Mouse (Mus musculus): ENCODE measurements around the gene Ror1. TPM values are rescaled to one million over a fixed set of nuclear protein-coding genes. Genes with fewer than 3 reads are reported as not detected.

Gene Ror1
- total and polyA plus RNA-seq, 2 experiments from 2014 or later: 0.73 to 2.8 TPM

DNA sequence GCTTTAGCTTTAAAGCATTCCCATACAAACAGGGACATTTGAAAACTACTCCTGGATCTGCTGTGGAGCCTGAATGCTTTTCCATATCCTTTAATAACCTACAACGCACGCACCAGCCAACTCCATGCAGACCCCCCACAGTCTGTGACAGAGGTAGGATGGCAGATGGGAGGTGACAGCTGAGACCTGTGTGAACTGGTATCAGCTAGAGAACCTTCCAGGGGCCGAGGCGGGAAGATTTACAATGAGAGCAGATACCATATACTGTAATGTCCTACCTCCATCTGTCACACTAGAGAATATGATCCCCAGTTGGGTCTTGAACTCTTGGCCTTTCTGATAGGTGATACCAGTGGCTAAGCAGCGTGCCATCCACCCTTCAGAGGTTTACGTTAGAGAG lies 149.1 kb downstream of the Ror1 start:
- no peaks in the 10 kb centered on the region for H3K4me1 ChIP-seq (ENCODE audit: insufficient read depth, low read length)
- H3K27me3 ChIP-seq (ENCODE audit: insufficient read depth, low read length): no peaks in the 10 kb centered on the region
- H3K4me2 ChIP-seq (ENCODE audit: low read depth, low read length, poor library complexity, severe bottlenecking): no peak overlapping the region
- H3K36me3 ChIP-seq (ENCODE audit: insufficient read depth, low read length): no peaks in the 10 kb centered on the region
- no peak overlapping the region for H3K27ac ChIP-seq (ENCODE audit: low read depth, low read length)
- H3K9ac ChIP-seq (replicated peaks; ENCODE audit: low read length, poor library complexity, severe bottlenecking): no peak overlapping the region
- ATAC-seq (ENCODE audit: low FRiP score): no peak
- no peak overlapping the region for H3K4me3 ChIP-seq (ENCODE audit: low read depth, low read length)
- WGBS: 86% methylated on average over 6 of the region's 6 CpGs
- TF ChIP-seq CTCF (IDR thresholded peaks at IDR 0.05): no peak
- no peak for DNase-seq (ENCODE audit: low spot score)
- no peaks in the 10 kb centered on the region for H3K9me3 ChIP-seq (ENCODE audit: low read length)

DNA sequence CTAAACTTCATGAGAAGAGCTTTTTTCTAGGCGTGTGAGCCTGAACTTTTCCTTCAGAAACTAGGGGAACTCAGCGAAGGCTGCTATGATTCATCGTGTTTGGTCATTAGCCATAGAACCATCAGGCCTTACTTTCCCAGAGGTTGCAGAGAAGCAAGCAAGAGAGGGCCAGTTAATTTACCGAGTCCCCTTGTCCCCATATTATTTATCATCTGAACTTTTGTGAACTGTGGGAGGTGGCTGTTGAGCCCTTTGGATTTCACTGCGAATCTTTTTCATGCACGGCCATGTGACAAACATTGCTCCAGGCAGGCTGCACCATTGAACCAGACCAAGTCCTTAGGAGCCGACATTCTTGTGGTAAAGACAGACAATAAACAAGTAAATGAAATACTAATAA lies 152.2 kb downstream of the Ror1 start:
- no peaks in the 10 kb centered on the region for H3K27me3 ChIP-seq (ENCODE audit: insufficient read depth, low read length)
- no peak for ATAC-seq (ENCODE audit: low FRiP score)
- TF ChIP-seq CTCF (IDR thresholded peaks at IDR 0.05): no peak
- no peak overlapping the region for H3K27ac ChIP-seq (ENCODE audit: low read depth, low read length)
- no peaks in the 10 kb centered on the region for H3K36me3 ChIP-seq (ENCODE audit: insufficient read depth, low read length)
- no peak overlapping the region for H3K4me2 ChIP-seq (ENCODE audit: low read depth, low read length, poor library complexity, severe bottlenecking)
- H3K9ac ChIP-seq (replicated peaks; ENCODE audit: low read length, poor library complexity, severe bottlenecking): no peak overlapping the region
- 85% methylated on average over 7 of the region's 7 CpGs for WGBS
- no peak for DNase-seq (ENCODE audit: low spot score)
- no peak overlapping the region for H3K4me3 ChIP-seq (ENCODE audit: low read depth, low read length)
- H3K4me1 ChIP-seq (ENCODE audit: insufficient read depth, low read length): no peaks in the 10 kb centered on the region
- H3K9me3 ChIP-seq (ENCODE audit: low read length): no peaks in the 10 kb centered on the region

DNA sequence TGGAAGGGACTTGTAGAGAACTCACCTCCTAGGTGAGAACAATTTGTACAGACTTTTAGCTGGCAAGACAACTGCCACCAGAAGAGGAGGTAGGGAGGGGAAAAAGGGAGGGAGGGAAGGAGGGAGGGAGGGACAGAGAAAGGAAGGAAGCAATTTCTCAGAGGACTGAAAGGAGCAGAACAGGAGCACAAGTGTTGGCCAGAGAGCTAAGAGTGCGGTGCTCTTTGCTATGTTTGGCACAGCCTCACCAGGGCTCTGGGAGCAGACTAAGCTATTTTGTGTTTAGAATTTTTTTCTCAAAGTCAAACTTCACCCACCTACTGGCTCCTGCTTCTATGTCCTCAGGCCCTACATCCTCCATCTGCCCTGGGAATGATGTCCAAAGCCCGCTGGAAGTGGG lies 152.7 kb downstream of the Ror1 start:
- Histone ChIP-seq H3K4me3 (ENCODE audit: low read depth, low read length) (no peak overlapping the region), H3K36me3 (ENCODE audit: insufficient read depth, low read length) (no peaks in the 10 kb centered on the region), H3K9ac (replicated peaks; ENCODE audit: low read length, poor library complexity, severe bottlenecking) (no peak overlapping the region), H3K27ac (ENCODE audit: low read depth, low read length) (no peak overlapping the region), H3K4me1 (ENCODE audit: insufficient read depth, low read length) (no peaks in the 10 kb centered on the region), H3K4me2 (ENCODE audit: low read depth, low read length, poor library complexity, severe bottlenecking) (no peak overlapping the region), H3K27me3 (ENCODE audit: insufficient read depth, low read length) (no peaks in the 10 kb centered on the region), H3K9me3 (ENCODE audit: low read length) (no peaks in the 10 kb centered on the region)
- DNase-seq (ENCODE audit: low spot score) (no peak), ATAC-seq (ENCODE audit: low FRiP score) (no peak)
- TF ChIP-seq CTCF (IDR thresholded peaks at IDR 0.05): no peak
- WGBS: 93% methylated on average over 2 of the region's 2 CpGs

DNA sequence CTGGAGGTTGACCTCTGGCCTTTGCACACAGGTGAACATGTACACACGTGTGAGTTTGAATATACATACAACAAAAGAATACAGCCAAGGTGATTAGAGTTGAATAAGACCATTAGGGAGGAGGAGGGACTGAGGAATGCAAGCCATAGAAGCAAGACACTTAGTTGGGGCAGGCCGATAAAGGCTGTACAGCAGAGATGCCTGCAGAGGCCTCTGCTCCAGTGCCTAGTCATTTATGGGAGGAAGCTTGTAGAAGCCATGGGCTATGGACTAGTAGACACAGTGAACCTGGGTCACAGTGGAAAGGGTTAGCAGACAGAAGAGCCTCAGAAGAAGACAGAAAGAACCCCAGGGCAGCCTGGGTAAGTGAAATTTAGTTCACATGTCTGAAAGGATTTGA lies 155.7 kb downstream of the Ror1 start:
- WGBS: 77% methylated on average over 2 of the region's 2 CpGs
- no peak overlapping the region for H3K4me3 ChIP-seq (ENCODE audit: low read depth, low read length)
- DNase-seq (ENCODE audit: low spot score) (no peak), ATAC-seq (ENCODE audit: low FRiP score) (no peak)
- no peaks in the 10 kb centered on the region for H3K27me3 ChIP-seq (ENCODE audit: insufficient read depth, low read length)
- H3K9me3 ChIP-seq (ENCODE audit: low read length): no peaks in the 10 kb centered on the region
- H3K27ac ChIP-seq (ENCODE audit: low read depth, low read length): no peak overlapping the region
- H3K36me3 ChIP-seq (ENCODE audit: insufficient read depth, low read length): no peaks in the 10 kb centered on the region
- no peaks in the 10 kb centered on the region for H3K4me1 ChIP-seq (ENCODE audit: insufficient read depth, low read length)
- H3K9ac ChIP-seq (replicated peaks; ENCODE audit: low read length, poor library complexity, severe bottlenecking): no peak overlapping the region
- H3K4me2 ChIP-seq (ENCODE audit: low read depth, low read length, poor library complexity, severe bottlenecking): no peak overlapping the region
- TF ChIP-seq CTCF (IDR thresholded peaks at IDR 0.05): no peak

DNA sequence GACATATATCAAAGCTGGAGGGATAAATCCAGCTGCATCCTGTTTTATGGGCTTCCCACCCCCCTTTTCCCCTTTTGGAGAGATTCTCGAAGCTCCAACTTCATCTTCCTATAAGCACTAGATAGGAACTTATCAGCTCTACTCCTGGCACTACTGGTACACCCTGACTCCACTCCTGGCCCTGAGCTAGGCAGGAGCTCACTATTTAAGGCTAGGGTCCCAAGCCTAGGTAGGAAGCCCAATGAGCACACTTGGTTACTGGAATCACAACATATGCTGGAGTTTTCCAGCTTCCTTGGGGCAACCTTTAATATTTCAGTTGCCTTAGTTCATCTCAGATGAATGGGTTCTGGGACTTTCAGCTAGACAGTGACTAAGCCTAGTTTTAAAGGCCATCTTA lies 156.5 kb downstream of the Ror1 start:
- no peak for TF ChIP-seq CTCF (IDR thresholded peaks at IDR 0.05)
- Histone ChIP-seq H3K9me3 (ENCODE audit: low read length) (no peaks in the 10 kb centered on the region), H3K9ac (replicated peaks; ENCODE audit: low read length, poor library complexity, severe bottlenecking) (no peak overlapping the region), H3K4me2 (ENCODE audit: low read depth, low read length, poor library complexity, severe bottlenecking) (no peak overlapping the region), H3K36me3 (ENCODE audit: insufficient read depth, low read length) (no peaks in the 10 kb centered on the region), H3K27ac (ENCODE audit: low read depth, low read length) (no peak overlapping the region), H3K4me3 (ENCODE audit: low read depth, low read length) (no peak overlapping the region), H3K27me3 (ENCODE audit: insufficient read depth, low read length) (no peaks in the 10 kb centered on the region), H3K4me1 (ENCODE audit: insufficient read depth, low read length) (no peaks in the 10 kb centered on the region)
- WGBS: 72% methylated on average over 1 of the region's 1 CpGs
- DNase-seq (ENCODE audit: low spot score) (no peak), ATAC-seq (ENCODE audit: low FRiP score) (no peak)

DNA sequence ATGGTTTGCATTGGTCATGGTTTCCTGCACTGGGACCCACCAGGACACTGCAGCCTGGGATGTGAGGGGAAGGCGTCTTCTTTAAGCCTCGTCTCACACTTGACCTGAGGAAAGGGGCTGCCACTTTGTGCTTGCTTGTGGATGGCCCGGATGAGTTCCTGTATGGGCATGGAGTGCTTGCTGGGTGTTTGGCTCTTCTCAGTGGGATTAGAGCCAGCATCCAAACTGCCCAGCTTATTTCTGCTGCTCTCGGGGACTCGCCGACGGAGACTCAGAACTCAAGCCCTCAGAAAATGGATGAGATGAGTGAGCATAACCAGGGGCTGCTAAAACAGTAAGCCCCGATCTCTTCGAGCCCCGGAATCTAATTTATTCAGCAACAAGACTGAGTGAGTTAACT lies 157.1 kb downstream of the Ror1 start:
- Histone ChIP-seq H3K4me2 (ENCODE audit: low read depth, low read length, poor library complexity, severe bottlenecking) (no peak overlapping the region), H3K27me3 (ENCODE audit: insufficient read depth, low read length) (no peaks in the 10 kb centered on the region), H3K27ac (ENCODE audit: low read depth, low read length) (no peak overlapping the region), H3K9me3 (ENCODE audit: low read length) (no peaks in the 10 kb centered on the region), H3K4me3 (ENCODE audit: low read depth, low read length) (no peak overlapping the region), H3K4me1 (ENCODE audit: insufficient read depth, low read length) (no peaks in the 10 kb centered on the region), H3K36me3 (ENCODE audit: insufficient read depth, low read length) (no peaks in the 10 kb centered on the region), H3K9ac (replicated peaks; ENCODE audit: low read length, poor library complexity, severe bottlenecking) (no peak overlapping the region)
- TF ChIP-seq CTCF (IDR thresholded peaks at IDR 0.05): no peak
- no peak for ATAC-seq (ENCODE audit: low FRiP score)
- 75% methylated on average over 10 of the region's 10 CpGs for WGBS
- DNase-seq (ENCODE audit: low spot score): no peak

DNA sequence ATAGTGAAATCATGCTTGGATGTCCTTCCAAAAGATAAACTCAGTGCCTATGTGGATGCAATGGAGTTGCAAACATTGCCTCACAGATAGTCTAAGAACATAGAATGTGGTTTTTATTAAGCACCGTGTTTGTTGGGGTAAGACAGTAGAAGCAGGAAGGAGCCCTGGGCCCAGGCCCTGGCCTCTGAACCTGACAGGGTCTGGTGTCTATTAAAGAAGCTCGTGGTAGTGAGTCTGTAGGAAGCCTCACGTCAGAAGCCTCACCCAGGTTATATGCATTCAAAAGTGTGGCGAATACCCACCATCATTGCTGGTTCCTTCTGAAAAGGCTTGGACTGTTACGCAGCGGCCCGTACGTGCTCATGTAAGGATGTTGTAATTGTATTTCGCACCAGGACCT lies 157.8 kb downstream of the Ror1 start:
- DNase-seq (ENCODE audit: low spot score) (no peak), ATAC-seq (ENCODE audit: low FRiP score) (no peak)
- no peaks in the 10 kb centered on the region for H3K27me3 ChIP-seq (ENCODE audit: insufficient read depth, low read length)
- H3K36me3 ChIP-seq (ENCODE audit: insufficient read depth, low read length): no peaks in the 10 kb centered on the region
- 87% methylated on average over 9 of the region's 9 CpGs for WGBS
- H3K9ac ChIP-seq (replicated peaks; ENCODE audit: low read length, poor library complexity, severe bottlenecking): no peak overlapping the region
- H3K4me3 ChIP-seq (ENCODE audit: low read depth, low read length): no peak overlapping the region
- TF ChIP-seq CTCF (IDR thresholded peaks at IDR 0.05): no peak
- no peak overlapping the region for H3K4me2 ChIP-seq (ENCODE audit: low read depth, low read length, poor library complexity, severe bottlenecking)
- no peaks in the 10 kb centered on the region for H3K9me3 ChIP-seq (ENCODE audit: low read length)
- H3K4me1 ChIP-seq (ENCODE audit: insufficient read depth, low read length): no peaks in the 10 kb centered on the region
- no peak overlapping the region for H3K27ac ChIP-seq (ENCODE audit: low read depth, low read length)
